Mouse (Mus musculus) intestine, postnatal 0 days (tissue): ENCODE measurements at regions not wholly inside any gene's neighbourhood (a gene's known extent, or its start where the extent isn't known, plus 50 kb on each side); places are given as distances from the start of the nearest gene placed in this dataset.

Source experiments
- ATAC-seq: fragments of 200-750 bp; cut with Nextera tagmentation; 2 replicates; pipeline ENCODE4 v1.8.0; 2017; ENCODE audit warnings: mild to moderate bottlenecking, moderate TSS enrichment, moderate library complexity
- H3K27ac ChIP-seq: fragments of 300-500 bp; sonication (generic); 2 replicates; pipeline ENCODE4 v1.5.1; 2014; ENCODE audit warnings: mild to moderate bottlenecking, low read depth, low read length, moderate library complexity
- H3K27me3 ChIP-seq: fragments of 300-500 bp; sonication (generic); replicated peaks from 2 replicates; pipeline ENCODE4 v1.6.1; 2014; ENCODE audit warnings: low read length, mixed read lengths; ENCODE audit not compliant: control insufficient read depth, insufficient read depth
- H3K36me3 ChIP-seq: fragments of 300-500 bp; sonication (generic); 2 replicates; pipeline ENCODE4 v1.6.1; 2014; ENCODE audit warnings: mild to moderate bottlenecking, moderate library complexity; ENCODE audit not compliant: control insufficient read depth, insufficient read depth
- H3K4me1 ChIP-seq: fragments of 300-500 bp; sonication (generic); replicated peaks from 2 replicates; pipeline ENCODE4 v1.6.1; 2014; ENCODE audit warnings: antibody characterized with exemption, low read length, mixed read lengths; ENCODE audit not compliant: control insufficient read depth, insufficient read depth
- H3K4me2 ChIP-seq: fragments of 300-500 bp; sonication (generic); replicated peaks from 2 replicates; pipeline ENCODE4 v1.6.1; 2014; ENCODE audit warnings: low read depth, mild to moderate bottlenecking, moderate library complexity
- H3K4me3 ChIP-seq: fragments of 300-500 bp; sonication (generic); 2 replicates; pipeline ENCODE4 v1.5.1; 2014; ENCODE audit warnings: low read depth, low read length
- H3K9ac ChIP-seq: fragments of 300-500 bp; sonication (generic); 2 replicates; pipeline ENCODE4 v1.6.1; 2014; ENCODE audit warnings: mild to moderate bottlenecking, low read depth, low read length
- H3K9me3 ChIP-seq: fragments of 300-500 bp; sonication (generic); 2 replicates; pipeline ENCODE4 v1.6.1; 2016; ENCODE audit warnings: mixed run types; ENCODE audit not compliant: control insufficient read depth
- CTCF ChIP-seq: sonication (generic); IDR thresholded peaks from 2 replicates; pipeline ENCODE4 v1.5.1; 2016; ENCODE audit warnings: low read depth, mild to moderate bottlenecking, control low read depth, antibody characterized with exemption, moderate library complexity
- WGBS: fragments of 180-500 bp; shearing (Covaris S2); extraction: QIAGEN DNeasy Blood & Tissue Kit; methylation state at CpG from one replicate; pipeline ENCODE4 v1.1.7; 2014; 5-methylcytosine and 5-hydroxymethylcytosine counted together

DNA sequence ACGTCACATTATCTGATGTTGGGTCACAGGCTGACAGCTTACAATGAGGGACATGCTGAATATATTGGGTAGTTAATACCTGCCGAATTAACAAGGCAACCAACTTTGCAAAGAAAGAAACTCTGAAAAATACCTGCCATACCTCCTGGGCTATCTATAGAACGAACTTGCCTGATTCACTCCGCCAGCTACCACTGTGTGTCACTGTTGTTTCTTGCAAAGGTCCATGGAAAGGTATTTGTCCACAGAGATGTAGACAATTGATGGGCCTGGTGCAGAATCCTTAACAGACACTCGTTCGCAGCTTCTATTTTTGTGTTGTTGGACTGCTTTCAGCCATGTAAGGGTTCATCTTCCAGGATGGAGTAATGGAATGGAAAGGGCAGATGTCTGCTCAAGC, 226.4 kb upstream of the Tmco5 start:
- Histone ChIP-seq H3K27me3 (no peaks in the 10 kb centered on the region), H3K4me1 (no peaks in the 10 kb centered on the region), H3K4me2 (no peak overlapping the region), H3K9me3 (no peaks in the 10 kb centered on the region), H3K27ac (no peak overlapping the region), H3K9ac (no peak overlapping the region), H3K36me3 (no peaks in the 10 kb centered on the region), H3K4me3 (no peak overlapping the region)
- no peak for ATAC-seq
- TF ChIP-seq CTCF = peak; percentile 38
- WGBS = 86% methylated on average over 6 of the region's 6 CpGs

DNA sequence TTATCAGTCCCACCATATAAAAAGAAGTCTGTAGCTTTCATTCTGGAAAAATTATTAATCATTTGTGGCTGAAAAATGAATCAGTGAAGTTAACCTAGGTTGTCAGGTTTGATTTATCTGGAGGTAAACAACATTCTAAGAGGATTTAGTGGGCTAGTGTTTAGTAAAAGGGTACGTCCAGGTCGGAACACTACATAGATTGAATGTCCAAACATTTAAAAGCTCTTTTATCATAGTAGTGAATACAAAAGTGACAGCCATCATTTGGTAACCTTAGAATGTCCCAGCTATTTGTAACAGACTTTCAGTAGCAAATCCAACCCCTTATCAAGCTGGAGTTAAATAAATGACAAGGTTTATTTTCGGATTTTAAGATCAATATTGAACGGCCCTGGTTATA, 192.7 kb upstream of the Tmco5 start:
- H3K9ac ChIP-seq = no peak overlapping the region
- no peak for ATAC-seq
- no peaks in the 10 kb centered on the region for H3K4me1 ChIP-seq

DNA sequence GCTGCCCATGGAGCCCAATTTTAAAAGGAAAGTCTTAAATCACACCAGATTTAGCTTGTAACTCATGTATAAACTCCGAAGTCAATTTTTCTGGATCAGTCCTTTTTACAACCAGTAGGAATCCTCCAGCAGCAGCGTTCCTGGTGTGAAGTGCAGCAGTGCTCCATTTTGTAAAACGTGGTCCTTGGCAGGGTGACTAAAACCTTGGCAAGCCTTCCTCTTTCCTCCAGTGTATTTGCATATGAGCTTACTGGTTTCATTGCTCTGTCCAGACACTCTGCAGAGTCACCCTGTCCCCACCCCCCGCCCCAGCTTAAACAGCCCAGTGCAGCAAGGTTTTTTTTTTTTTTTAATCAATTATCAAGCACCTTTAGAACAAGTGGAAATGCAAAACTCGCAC, 180.9 kb upstream of the Tmco5 start:
- no peak overlapping the region for H3K4me2 ChIP-seq
- H3K9ac ChIP-seq = no peak overlapping the region
- H3K27ac ChIP-seq = no peak overlapping the region
- H3K36me3 ChIP-seq = no peaks in the 10 kb centered on the region
- WGBS = 63% methylated on average over 5 of the region's 5 CpGs
- no peaks in the 10 kb centered on the region for H3K9me3 ChIP-seq
- H3K4me3 ChIP-seq = no peak overlapping the region
- no peak for TF ChIP-seq CTCF
- no peaks in the 10 kb centered on the region for H3K4me1 ChIP-seq
- no peaks in the 10 kb centered on the region for H3K27me3 ChIP-seq
- ATAC-seq = no peak

More for the DNA sequence above, 192.7 kb upstream of the Tmco5 start:
- 36% methylated on average over 4 of the region's 4 CpGs for WGBS
- TF ChIP-seq CTCF = no peak
- Histone ChIP-seq H3K27me3 (no peaks in the 10 kb centered on the region), H3K4me2 (no peak overlapping the region), H3K27ac (no peak overlapping the region), H3K9me3 (no peaks in the 10 kb centered on the region), H3K36me3 (no peaks in the 10 kb centered on the region), H3K4me3 (no peak overlapping the region)

DNA sequence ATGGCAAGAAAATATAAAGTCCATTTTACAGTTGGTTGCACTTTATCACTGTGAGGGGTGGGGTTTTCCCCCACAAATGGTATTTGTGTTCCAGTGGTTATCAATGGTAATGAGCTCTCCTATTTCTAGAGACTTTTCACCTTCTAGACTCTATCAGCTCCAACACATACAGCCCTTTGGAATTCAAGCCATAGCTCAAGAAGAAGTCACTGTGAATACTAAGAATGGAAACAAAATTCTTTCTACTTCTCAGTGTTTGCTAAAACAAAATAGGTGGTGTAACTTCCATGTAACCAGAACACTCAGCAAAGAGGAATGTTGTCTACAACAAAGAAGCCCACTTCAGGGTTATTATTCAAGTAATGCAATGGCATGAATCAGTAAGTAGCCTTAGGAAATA, 173.8 kb upstream of the Tmco5 start:
- H3K36me3 ChIP-seq = no peaks in the 10 kb centered on the region
- no peaks in the 10 kb centered on the region for H3K4me1 ChIP-seq
- H3K9me3 ChIP-seq = no peaks in the 10 kb centered on the region
- no peak overlapping the region for H3K4me3 ChIP-seq
- no peaks in the 10 kb centered on the region for H3K27me3 ChIP-seq
- no peak for TF ChIP-seq CTCF
- H3K9ac ChIP-seq = no peak overlapping the region
- no peak for ATAC-seq
- H3K4me2 ChIP-seq = no peak overlapping the region
- no peak overlapping the region for H3K27ac ChIP-seq

DNA sequence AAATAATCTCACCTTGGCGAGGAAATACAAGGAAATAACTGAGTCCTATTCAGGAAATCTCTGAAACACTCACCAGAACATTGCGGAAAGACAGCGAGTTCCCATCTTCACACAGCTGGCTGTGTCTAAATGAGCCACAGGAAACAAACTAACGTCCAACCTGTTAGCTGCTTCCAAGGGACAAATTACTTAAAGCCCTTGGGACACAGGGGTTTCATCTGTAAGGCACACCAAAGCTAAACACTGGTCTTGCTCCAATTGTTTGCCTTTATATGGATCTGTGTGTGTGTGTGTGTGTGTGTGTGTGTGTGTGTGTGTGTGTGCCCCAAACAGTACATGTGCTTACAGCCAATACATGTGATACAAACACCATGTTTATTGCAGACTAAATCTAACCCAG, 168.9 kb upstream of the Tmco5 start:
- Histone ChIP-seq H3K9me3 (no peaks in the 10 kb centered on the region), H3K36me3 (no peaks in the 10 kb centered on the region), H3K4me3 (no peak overlapping the region), H3K27ac (no peak overlapping the region), H3K4me2 (no peak overlapping the region), H3K27me3 (no peaks in the 10 kb centered on the region), H3K9ac (no peak overlapping the region), H3K4me1 (no peaks in the 10 kb centered on the region)
- TF ChIP-seq CTCF = no peak
- WGBS = 58% methylated on average over 4 of the region's 4 CpGs
- ATAC-seq = no peak

DNA sequence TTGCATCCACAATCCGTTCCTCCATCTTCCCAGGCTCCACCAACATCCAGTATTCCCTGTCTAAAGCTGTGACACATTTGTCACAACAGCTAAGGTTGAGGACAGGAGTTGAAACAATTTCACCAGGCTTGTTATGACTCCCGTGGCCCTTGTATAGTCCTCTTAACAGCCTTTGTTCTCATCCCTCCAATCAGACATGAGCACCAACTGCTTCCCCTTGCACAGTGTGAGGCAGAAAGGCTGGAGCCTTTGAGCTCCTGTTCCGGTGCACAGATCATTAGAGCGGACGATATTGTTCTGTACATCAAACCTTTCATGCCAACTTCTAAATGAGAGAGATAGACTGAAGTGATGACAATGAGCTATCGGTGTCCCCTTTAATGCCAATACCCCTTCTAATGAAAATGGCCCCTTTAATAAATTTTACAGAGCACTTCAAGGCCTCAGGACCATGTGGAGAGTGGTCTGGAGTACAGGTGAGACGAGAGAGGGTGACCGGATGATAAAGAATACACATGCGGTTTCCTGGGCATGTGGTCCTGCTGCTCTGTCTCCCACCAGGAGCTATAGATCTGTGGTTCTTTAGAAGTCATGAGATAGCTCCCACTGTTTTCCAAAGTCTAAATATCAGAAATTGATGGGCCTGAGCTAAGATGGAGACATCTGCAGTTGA, 161.8 kb upstream of the Tmco5 start:
- no peak for TF ChIP-seq CTCF
- H3K36me3 ChIP-seq = no peaks in the 10 kb centered on the region
- H3K4me3 ChIP-seq = no peak overlapping the region
- no peak overlapping the region for H3K4me2 ChIP-seq
- H3K27ac ChIP-seq = no peak overlapping the region
- 80% methylated on average over 9 of the region's 9 CpGs for WGBS
- H3K4me1 ChIP-seq = no peaks in the 10 kb centered on the region
- H3K9me3 ChIP-seq = no peaks in the 10 kb centered on the region
- H3K9ac ChIP-seq = no peak overlapping the region
- ATAC-seq = no peak
- H3K27me3 ChIP-seq = no peaks in the 10 kb centered on the region

DNA sequence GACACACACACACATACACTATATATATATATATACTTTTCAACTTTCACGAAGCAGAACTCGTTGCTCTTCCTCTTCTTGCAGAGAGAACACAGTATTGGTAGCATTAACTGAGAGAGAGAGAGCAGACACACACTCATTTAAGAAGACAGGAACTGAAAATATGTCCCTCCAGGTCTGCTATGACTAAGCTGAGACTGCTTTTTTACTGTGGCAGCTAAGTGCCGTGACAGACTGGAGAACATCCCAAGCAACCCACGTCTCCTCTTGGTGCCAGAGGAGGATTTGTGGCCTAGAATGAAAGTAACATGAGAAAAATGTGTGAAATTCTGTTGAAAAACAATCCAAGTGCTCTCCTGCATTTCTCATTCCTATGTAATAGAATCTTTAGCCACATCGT, 159.9 kb upstream of the Tmco5 start:
- 76% methylated on average over 5 of the region's 5 CpGs for WGBS
- no peak overlapping the region for H3K4me2 ChIP-seq
- no peak for TF ChIP-seq CTCF
- no peak overlapping the region for H3K4me3 ChIP-seq
- no peak overlapping the region for H3K9ac ChIP-seq
- no peaks in the 10 kb centered on the region for H3K27me3 ChIP-seq
- H3K4me1 ChIP-seq = no peaks in the 10 kb centered on the region
- no peak for ATAC-seq
- no peaks in the 10 kb centered on the region for H3K36me3 ChIP-seq
- no peaks in the 10 kb centered on the region for H3K9me3 ChIP-seq
- no peak overlapping the region for H3K27ac ChIP-seq
